Mouse (Mus musculus): ENCODE measurements around the gene Pimreg. TPM values are rescaled to one million over a fixed set of nuclear protein-coding genes. Genes with fewer than 3 reads are reported as not detected.

The Pimreg gene
- polyA plus RNA-seq (2014; fragmentation: Nextera tagmentation; extraction: Ambion mirVana): 107 and 113 TPM in 2 replicates

GRCm38 (mm10) chr11:72041768-72042607 is at the start of gene Pimreg:
TSS of gene Pimreg (plus strand) at chr11:72042032.
- H3K27ac ChIP-seq (ENCODE audit: low read depth): peak within 1 kb of the TSS; percentile 52
- ATAC-seq (replicated peaks; ENCODE audit: low FRiP score, low TSS enrichment, low read depth): peak; percentile 88
- WGBS: under 1% methylated on average over 52 of the region's 52 CpGs
- no peaks in the 10 kb centered on the region for H3K27me3 ChIP-seq (replicated peaks; ENCODE audit: control insufficient read depth, insufficient read depth, low read length)
- H3K4me1 ChIP-seq (replicated peaks; ENCODE audit: control insufficient read depth, insufficient read depth, low read length): peaks cover 25% of the 10 kb centered on the region
- no peaks in the 10 kb centered on the region for H3K9me3 ChIP-seq (ENCODE audit: control insufficient read depth, low read length)
- H3K4me2 ChIP-seq (ENCODE audit: low read length): peak within 1 kb of the TSS; percentile 79
- DNase-seq (ENCODE audit: low spot score): peak; percentile 95
- peak within 1 kb of the TSS; percentile 70 for H3K4me3 ChIP-seq (ENCODE audit: low read depth, low read length)
- peaks cover 31% of the 10 kb centered on the region for H3K36me3 ChIP-seq (ENCODE audit: control insufficient read depth, insufficient read depth, low read length)
- H3K9ac ChIP-seq (ENCODE audit: low read length): peak within 1 kb of the TSS; percentile 59

GRCm38 (mm10) chr11:71992438-71992837 is 49.4 kb upstream of the Pimreg start:
- ATAC-seq (replicated peaks; ENCODE audit: low FRiP score, low TSS enrichment, low read depth) (no peak), DNase-seq (ENCODE audit: low spot score) (no peak)
- Histone ChIP-seq H3K27me3 (replicated peaks; ENCODE audit: control insufficient read depth, insufficient read depth, low read length) (no peaks in the 10 kb centered on the region), H3K4me1 (replicated peaks; ENCODE audit: control insufficient read depth, insufficient read depth, low read length) (peaks cover 5% of the 10 kb centered on the region; the same call in 1 of the 2 replicates), H3K9ac (ENCODE audit: low read length) (no peak overlapping the region), H3K9me3 (ENCODE audit: control insufficient read depth, low read length) (no peaks in the 10 kb centered on the region), H3K27ac (ENCODE audit: low read depth) (no peak overlapping the region), H3K4me2 (ENCODE audit: low read length) (no peak overlapping the region), H3K36me3 (ENCODE audit: control insufficient read depth, insufficient read depth, low read length) (no peaks in the 10 kb centered on the region), H3K4me3 (ENCODE audit: low read depth, low read length) (no peak overlapping the region)
- 85% methylated on average over 12 of the region's 12 CpGs for WGBS

- DNase-seq (ENCODE audit: low spot score): peak; percentile 60
- no peak overlapping the region for H3K9ac ChIP-seq (ENCODE audit: low read length)
Measured at GRCm38 (mm10) chr11:71995968-71996511, 45.8 kb upstream of the Pimreg start.

GRCm38 (mm10) chr11:71996805-71997204 is 45.0 kb upstream of the Pimreg start:
- H3K27me3 ChIP-seq (replicated peaks; ENCODE audit: control insufficient read depth, insufficient read depth, low read length): no peaks in the 10 kb centered on the region
- no peak overlapping the region for H3K9ac ChIP-seq (ENCODE audit: low read length)
- no peaks in the 10 kb centered on the region for H3K9me3 ChIP-seq (ENCODE audit: control insufficient read depth, low read length)
- no peak overlapping the region for H3K4me3 ChIP-seq (ENCODE audit: low read depth, low read length)
- 29% methylated on average over 11 of the region's 11 CpGs for WGBS
- no peak for DNase-seq (ENCODE audit: low spot score)
- H3K4me1 ChIP-seq (replicated peaks; ENCODE audit: control insufficient read depth, insufficient read depth, low read length): peaks cover 5% of the 10 kb centered on the region; the same call in 1 of the 2 replicates
- H3K4me2 ChIP-seq (ENCODE audit: low read length): no peak overlapping the region
- H3K36me3 ChIP-seq (ENCODE audit: control insufficient read depth, insufficient read depth, low read length): no peaks in the 10 kb centered on the region
- ATAC-seq (replicated peaks; ENCODE audit: low FRiP score, low TSS enrichment, low read depth): no peak
- H3K27ac ChIP-seq (ENCODE audit: low read depth): no peak overlapping the region

More at GRCm38 (mm10) chr11:71995968-71996511, 45.8 kb upstream of the Pimreg start:
- Histone ChIP-seq H3K4me1 (replicated peaks; ENCODE audit: control insufficient read depth, insufficient read depth, low read length) (peaks cover 5% of the 10 kb centered on the region; the same call in 1 of the 2 replicates), H3K27ac (ENCODE audit: low read depth) (no peak overlapping the region; the same call in 1 of the 2 replicates), H3K4me3 (ENCODE audit: low read depth, low read length) (no peak overlapping the region), H3K9me3 (ENCODE audit: control insufficient read depth, low read length) (no peaks in the 10 kb centered on the region), H3K36me3 (ENCODE audit: control insufficient read depth, insufficient read depth, low read length) (no peaks in the 10 kb centered on the region), H3K27me3 (replicated peaks; ENCODE audit: control insufficient read depth, insufficient read depth, low read length) (no peaks in the 10 kb centered on the region), H3K4me2 (ENCODE audit: low read length) (peak overlapping the region; percentile 27)
- ATAC-seq (replicated peaks; ENCODE audit: low FRiP score, low TSS enrichment, low read depth): peak; percentile 78
- 29% methylated on average over 9 of the region's 9 CpGs for WGBS

- Histone ChIP-seq H3K4me1 (replicated peaks; ENCODE audit: control insufficient read depth, insufficient read depth, low read length) (peaks cover 5% of the 10 kb centered on the region; the same call in 1 of the 2 replicates), H3K27me3 (replicated peaks; ENCODE audit: control insufficient read depth, insufficient read depth, low read length) (no peaks in the 10 kb centered on the region), H3K27ac (ENCODE audit: low read depth) (no peak overlapping the region), H3K9me3 (ENCODE audit: control insufficient read depth, low read length) (no peaks in the 10 kb centered on the region), H3K4me3 (ENCODE audit: low read depth, low read length) (no peak overlapping the region), H3K36me3 (ENCODE audit: control insufficient read depth, insufficient read depth, low read length) (no peaks in the 10 kb centered on the region), H3K4me2 (ENCODE audit: low read length) (no peak overlapping the region), H3K9ac (ENCODE audit: low read length) (no peak overlapping the region)
- ATAC-seq (replicated peaks; ENCODE audit: low FRiP score, low TSS enrichment, low read depth): no peak
- 88% methylated on average over 6 of the region's 6 CpGs for WGBS
- DNase-seq (ENCODE audit: low spot score): no peak
Measured at GRCm38 (mm10) chr11:72000194-72000593, 41.6 kb upstream of the Pimreg start.

- H3K9me3 ChIP-seq (ENCODE audit: control insufficient read depth, low read length): no peaks in the 10 kb centered on the region
- H3K4me2 ChIP-seq (ENCODE audit: low read length): no peak overlapping the region
- 50% methylated on average over 13 of the region's 13 CpGs for WGBS
- no peak for ATAC-seq (replicated peaks; ENCODE audit: low FRiP score, low TSS enrichment, low read depth)
- no peak overlapping the region for H3K4me3 ChIP-seq (ENCODE audit: low read depth, low read length)
- no peak overlapping the region for H3K9ac ChIP-seq (ENCODE audit: low read length)
- no peaks in the 10 kb centered on the region for H3K36me3 ChIP-seq (ENCODE audit: control insufficient read depth, insufficient read depth, low read length)
- H3K27me3 ChIP-seq (replicated peaks; ENCODE audit: control insufficient read depth, insufficient read depth, low read length): no peaks in the 10 kb centered on the region
- no peak overlapping the region for H3K27ac ChIP-seq (ENCODE audit: low read depth)
- H3K4me1 ChIP-seq (replicated peaks; ENCODE audit: control insufficient read depth, insufficient read depth, low read length): no peaks in the 10 kb centered on the region
- no peak for DNase-seq (ENCODE audit: low spot score)
Measured at GRCm38 (mm10) chr11:72002138-72002853, 39.5 kb upstream of the Pimreg start.

GRCm38 (mm10) chr11:72003171-72003570 is 38.7 kb upstream of the Pimreg start:
- DNase-seq (ENCODE audit: low spot score): no peak
- Histone ChIP-seq H3K27ac (ENCODE audit: low read depth) (no peak overlapping the region), H3K9ac (ENCODE audit: low read length) (no peak overlapping the region), H3K4me3 (ENCODE audit: low read depth, low read length) (no peak overlapping the region), H3K27me3 (replicated peaks; ENCODE audit: control insufficient read depth, insufficient read depth, low read length) (no peaks in the 10 kb centered on the region), H3K9me3 (ENCODE audit: control insufficient read depth, low read length) (no peaks in the 10 kb centered on the region), H3K36me3 (ENCODE audit: control insufficient read depth, insufficient read depth, low read length) (no peaks in the 10 kb centered on the region), H3K4me1 (replicated peaks; ENCODE audit: control insufficient read depth, insufficient read depth, low read length) (no peaks in the 10 kb centered on the region), H3K4me2 (ENCODE audit: low read length) (no peak overlapping the region)
- WGBS: 51% methylated on average over 9 of the region's 9 CpGs
- ATAC-seq (replicated peaks; ENCODE audit: low FRiP score, low TSS enrichment, low read depth): no peak

GRCm38 (mm10) chr11:72005547-72005946 is 36.3 kb upstream of the Pimreg start:
- no peaks in the 10 kb centered on the region for H3K27me3 ChIP-seq (replicated peaks; ENCODE audit: control insufficient read depth, insufficient read depth, low read length)
- no peak for ATAC-seq (replicated peaks; ENCODE audit: low FRiP score, low TSS enrichment, low read depth)
- H3K9ac ChIP-seq (ENCODE audit: low read length): no peak overlapping the region
- no peak overlapping the region for H3K4me2 ChIP-seq (ENCODE audit: low read length)
- WGBS: 90% methylated on average over 6 of the region's 6 CpGs
- no peak for DNase-seq (ENCODE audit: low spot score)
- H3K36me3 ChIP-seq (ENCODE audit: control insufficient read depth, insufficient read depth, low read length): no peaks in the 10 kb centered on the region
- no peak overlapping the region for H3K27ac ChIP-seq (ENCODE audit: low read depth)
- no peaks in the 10 kb centered on the region for H3K9me3 ChIP-seq (ENCODE audit: control insufficient read depth, low read length)
- peaks cover 4% of the 10 kb centered on the region; the same call in 1 of the 2 replicates for H3K4me1 ChIP-seq (replicated peaks; ENCODE audit: control insufficient read depth, insufficient read depth, low read length)
- no peak overlapping the region for H3K4me3 ChIP-seq (ENCODE audit: low read depth, low read length)
